Mouse (Mus musculus): Measurements from ENCODE around the gene Fbxo8. TPM values are rescaled to one million over a fixed set of nuclear protein-coding genes. Genes with fewer than 3 reads are reported as not detected.

The Fbxo8 gene
- total RNA-seq, 2 experiments from 2014 or later, result 48.2 to 56.8 TPM

GRCm38 (mm10) chr8:56591502-56591901 lies 40.6 kb downstream of the Fbxo8 start:
- intact Hi-C loops (cut with DNase I), result no loop called here
- DNase-seq (ENCODE audit: low spot score), result no peak

- no peak for DNase-seq (ENCODE audit: low spot score)
- intact Hi-C loops (cut with DNase I), result no loop called here
Observed at GRCm38 (mm10) chr8:56606481-56606880, 55.6 kb downstream of the Fbxo8 start.

GRCm38 (mm10) chr8:56611736-56612135 lies 60.8 kb downstream of the Fbxo8 start:
- DNase-seq (ENCODE audit: low spot score), result no peak

GRCm38 (mm10) chr8:56614235-56614634 lies 63.3 kb downstream of the Fbxo8 start:
- intact Hi-C loops (cut with DNase I), result no loop called here
- DNase-seq (ENCODE audit: low spot score), result no peak

More at GRCm38 (mm10) chr8:56611736-56612135, 60.8 kb downstream of the Fbxo8 start:
- intact Hi-C loops (cut with DNase I), result no loop called here

GRCm38 (mm10) chr8:56615005-56615404 lies 64.1 kb downstream of the Fbxo8 start:
- intact Hi-C loops (cut with DNase I), result loop anchor here (1.0 to 5.0 kb wide), 2 partner anchors 63 to 85 kb away; partner anchors contain the start of genes Cep44 and Fbxo8
- DNase-seq (ENCODE audit: low spot score), result no peak

GRCm38 (mm10) chr8:56616260-56616659 lies 65.4 kb downstream of the Fbxo8 start:
- no peak for DNase-seq (ENCODE audit: low spot score)
- intact Hi-C loops (cut with DNase I), result loop anchor here (5.0 kb wide), 1 partner anchor 64 kb away; the partner anchor contains the start of genes Cep44 and Fbxo8

- intact Hi-C loops (cut with DNase I), result loop anchor here (5.0 kb wide), 1 partner anchor 65 kb away; the partner anchor contains the start of genes Cep44 and Fbxo8
- no peak for DNase-seq (ENCODE audit: low spot score)
Observed at GRCm38 (mm10) chr8:56617271-56617670, 66.4 kb downstream of the Fbxo8 start.

GRCm38 (mm10) chr8:56619056-56619455 lies 68.2 kb downstream of the Fbxo8 start:
- intact Hi-C loops (cut with DNase I), result loop anchor here (5.0 kb wide), 1 partner anchor 67 kb away; the partner anchor contains the start of genes Cep44 and Fbxo8
- no peak for DNase-seq (ENCODE audit: low spot score)

- intact Hi-C loops (cut with DNase I), result loop anchor here (5.0 kb wide), 1 partner anchor 67 kb away; the partner anchor contains the start of genes Cep44 and Fbxo8
- no peak for DNase-seq (ENCODE audit: low spot score)
Observed at GRCm38 (mm10) chr8:56619571-56619970, 68.7 kb downstream of the Fbxo8 start.

- no peak for DNase-seq (ENCODE audit: low spot score)
- intact Hi-C loops (cut with DNase I), result no loop called here
Observed at GRCm38 (mm10) chr8:56620691-56621090, 69.8 kb downstream of the Fbxo8 start.

GRCm38 (mm10) chr8:56621093-56621492 lies 70.2 kb downstream of the Fbxo8 start:
- DNase-seq (ENCODE audit: low spot score), result no peak
- intact Hi-C loops (cut with DNase I), result no loop called here

- no peak for DNase-seq (ENCODE audit: low spot score)
- intact Hi-C loops (cut with DNase I), result no loop called here
Observed at GRCm38 (mm10) chr8:56622470-56623024, 71.7 kb downstream of the Fbxo8 start.

- intact Hi-C loops (cut with DNase I), result no loop called here
- DNase-seq (ENCODE audit: low spot score), result no peak
Observed at GRCm38 (mm10) chr8:56623346-56623745, 72.5 kb downstream of the Fbxo8 start.

- intact Hi-C loops (cut with DNase I), result no loop called here
- DNase-seq (ENCODE audit: low spot score), result no peak
Observed at GRCm38 (mm10) chr8:56629160-56629559, 78.3 kb downstream of the Fbxo8 start.

- no peak for DNase-seq (ENCODE audit: low spot score)
- intact Hi-C loops (cut with DNase I), result no loop called here
Observed at GRCm38 (mm10) chr8:56639277-56639676, 88.4 kb downstream of the Fbxo8 start.

Small RNAs within 50 kb of the gene (microRNA-seq; reads per million reads assigned to microRNA genes)
- gene Gm25992, result not detected

Other genes with a start within 250 kb of the Fbxo8 start
- 10 to 100 TPM; 11.7 to 12.4 TPM for gene Cep44, start within 50 bp of the Fbxo8 start, total RNA-seq (2021)